Mouse (Mus musculus): ENCODE measurements around the gene Prickle2. TPM values are rescaled to one million over a fixed set of nuclear protein-coding genes. Genes with fewer than 3 reads are reported as not detected.

The Prickle2 gene
- polyA plus RNA-seq, 1 experiment = 0.02 TPM

GRCm38 (mm10) chr6:92526212-92526611 is 179.7 kb downstream of the Prickle2 start:
- TF ChIP-seq CEBPB (IDR thresholded peaks at IDR 0.05; ENCODE audit: insufficient read depth, poor library complexity, severe bottlenecking) = no peak
- no peak for TF ChIP-seq USF1 (IDR thresholded peaks at IDR 0.05; ENCODE audit: low read depth)
- no peak for TF ChIP-seq REST (IDR thresholded peaks at IDR 0.05; ENCODE audit: insufficient read depth, insufficient read length)
- TF ChIP-seq MYOD1 (IDR thresholded peaks at IDR 0.05; ENCODE audit: control insufficient read depth in 1 of 3, insufficient read length in 2 of 3, low read depth in 2 of 3) = no peak
- no peak for TF ChIP-seq POLR2A (IDR thresholded peaks at IDR 0.05; ENCODE audit: insufficient read length, low read depth)
- no peak for TF ChIP-seq SRF (IDR thresholded peaks at IDR 0.05; ENCODE audit: control insufficient read depth, insufficient read length, low read depth)
- TF ChIP-seq MYOG (IDR thresholded peaks at IDR 0.05; ENCODE audit: control insufficient read depth in 1 of 3, insufficient read depth in 1 of 3, insufficient read length in 2 of 3, low read depth in 2 of 3) = no peak
- TF ChIP-seq TCF3 (IDR thresholded peaks at IDR 0.05; ENCODE audit: insufficient read length, low read depth) = no peak
- TF ChIP-seq TCF12 (IDR thresholded peaks at IDR 0.05; ENCODE audit: insufficient read depth, poor library complexity, severe bottlenecking) = no peak
- TF ChIP-seq MAX (IDR thresholded peaks at IDR 0.05; ENCODE audit: low read depth) = no peak
- TF ChIP-seq E2F4 (IDR thresholded peaks at IDR 0.05; ENCODE audit: insufficient read depth) = no peak
- no peak for TF ChIP-seq POLR2AphosphoS2 (IDR thresholded peaks at IDR 0.05; ENCODE audit: insufficient read length, low read depth)
- Histone ChIP-seq H3ac (ENCODE audit: control insufficient read depth, insufficient read length) (no peak overlapping the region), H3K4me3 (no peak overlapping the region), H3K79me2 (ENCODE audit: control insufficient read depth, insufficient read depth) (no peaks in the 10 kb centered on the region), H3K27me3 (ENCODE audit: control insufficient read depth, insufficient read depth, insufficient read length) (no peaks in the 10 kb centered on the region), H3K36me3 (ENCODE audit: control insufficient read depth, insufficient read depth) (no peaks in the 10 kb centered on the region), H3K4me2 (ENCODE audit: low read depth) (no peak overlapping the region)

- H3K4me3 ChIP-seq = no peak overlapping the region
- no peak overlapping the region for H3ac ChIP-seq (ENCODE audit: control insufficient read depth, insufficient read length)
- H3K4me2 ChIP-seq (ENCODE audit: low read depth) = no peak overlapping the region
- TF ChIP-seq CEBPB (IDR thresholded peaks at IDR 0.05; ENCODE audit: insufficient read depth, poor library complexity, severe bottlenecking) (no peak), POLR2AphosphoS2 (IDR thresholded peaks at IDR 0.05; ENCODE audit: insufficient read length, low read depth) (no peak), USF1 (IDR thresholded peaks at IDR 0.05; ENCODE audit: low read depth) (no peak), MYOD1 (IDR thresholded peaks at IDR 0.05; ENCODE audit: control insufficient read depth in 1 of 3, insufficient read length in 2 of 3, low read depth in 2 of 3) (no peak), REST (IDR thresholded peaks at IDR 0.05; ENCODE audit: insufficient read depth, insufficient read length) (no peak), TCF12 (IDR thresholded peaks at IDR 0.05; ENCODE audit: insufficient read depth, poor library complexity, severe bottlenecking) (no peak), TCF3 (IDR thresholded peaks at IDR 0.05; ENCODE audit: insufficient read length, low read depth) (no peak), POLR2A (IDR thresholded peaks at IDR 0.05; ENCODE audit: insufficient read length, low read depth) (no peak), SRF (IDR thresholded peaks at IDR 0.05; ENCODE audit: control insufficient read depth, insufficient read length, low read depth) (no peak), E2F4 (IDR thresholded peaks at IDR 0.05; ENCODE audit: insufficient read depth) (no peak), MAX (IDR thresholded peaks at IDR 0.05; ENCODE audit: low read depth) (no peak), MYOG (IDR thresholded peaks at IDR 0.05; ENCODE audit: control insufficient read depth in 1 of 3, insufficient read depth in 1 of 3, insufficient read length in 2 of 3, low read depth in 2 of 3) (no peak)
- H3K79me2 ChIP-seq (ENCODE audit: control insufficient read depth, insufficient read depth) = no peaks in the 10 kb centered on the region
- H3K36me3 ChIP-seq (ENCODE audit: control insufficient read depth, insufficient read depth) = no peaks in the 10 kb centered on the region
- no peaks in the 10 kb centered on the region for H3K27me3 ChIP-seq (ENCODE audit: control insufficient read depth, insufficient read depth, insufficient read length)
Measured at GRCm38 (mm10) chr6:92525646-92526045, 180.3 kb downstream of the Prickle2 start.

GRCm38 (mm10) chr6:92521526-92522075 is 184.4 kb downstream of the Prickle2 start:
- TF ChIP-seq MYOG (IDR thresholded peaks at IDR 0.05; ENCODE audit: control insufficient read depth in 1 of 3, insufficient read depth in 1 of 3, insufficient read length in 2 of 3, low read depth in 2 of 3) (no peak), POLR2AphosphoS2 (IDR thresholded peaks at IDR 0.05; ENCODE audit: insufficient read length, low read depth) (no peak), USF1 (IDR thresholded peaks at IDR 0.05; ENCODE audit: low read depth) (no peak), POLR2A (IDR thresholded peaks at IDR 0.05; ENCODE audit: insufficient read length, low read depth) (no peak), TCF3 (IDR thresholded peaks at IDR 0.05; ENCODE audit: insufficient read length, low read depth) (no peak), CEBPB (IDR thresholded peaks at IDR 0.05; ENCODE audit: insufficient read depth, poor library complexity, severe bottlenecking) (no peak), SRF (IDR thresholded peaks at IDR 0.05; ENCODE audit: control insufficient read depth, insufficient read length, low read depth) (no peak), TCF12 (IDR thresholded peaks at IDR 0.05; ENCODE audit: insufficient read depth, poor library complexity, severe bottlenecking) (no peak)
- Histone ChIP-seq H3K36me3 (ENCODE audit: control insufficient read depth, insufficient read depth) (no peaks in the 10 kb centered on the region), H3K4me3 (no peak overlapping the region), H3K27me3 (ENCODE audit: control insufficient read depth, insufficient read depth, insufficient read length) (no peaks in the 10 kb centered on the region), H3K79me2 (ENCODE audit: control insufficient read depth, insufficient read depth) (no peaks in the 10 kb centered on the region), H3ac (ENCODE audit: control insufficient read depth, insufficient read length) (no peak overlapping the region), H3K4me2 (ENCODE audit: low read depth) (no peak overlapping the region)

- H3ac ChIP-seq (ENCODE audit: control insufficient read depth, insufficient read length) = no peak overlapping the region
- no peaks in the 10 kb centered on the region for H3K36me3 ChIP-seq (ENCODE audit: control insufficient read depth, insufficient read depth)
- no peaks in the 10 kb centered on the region for H3K27me3 ChIP-seq (ENCODE audit: control insufficient read depth, insufficient read depth, insufficient read length)
- H3K4me3 ChIP-seq = no peak overlapping the region
- H3K79me2 ChIP-seq (ENCODE audit: control insufficient read depth, insufficient read depth) = no peaks in the 10 kb centered on the region
- H3K4me2 ChIP-seq (ENCODE audit: low read depth) = no peak overlapping the region
- no peak for TF ChIP-seq POLR2AphosphoS2 (IDR thresholded peaks at IDR 0.05; ENCODE audit: insufficient read length, low read depth)
- TF ChIP-seq TCF3 (IDR thresholded peaks at IDR 0.05; ENCODE audit: insufficient read length, low read depth) = no peak
- TF ChIP-seq REST (IDR thresholded peaks at IDR 0.05; ENCODE audit: insufficient read depth, insufficient read length) = no peak
- TF ChIP-seq POLR2A (IDR thresholded peaks at IDR 0.05; ENCODE audit: insufficient read length, low read depth) = no peak
- no peak for TF ChIP-seq SRF (IDR thresholded peaks at IDR 0.05; ENCODE audit: control insufficient read depth, insufficient read length, low read depth)
- no peak for TF ChIP-seq TCF12 (IDR thresholded peaks at IDR 0.05; ENCODE audit: insufficient read depth, poor library complexity, severe bottlenecking)
- TF ChIP-seq MYOD1 (IDR thresholded peaks at IDR 0.05; ENCODE audit: control insufficient read depth in 1 of 3, insufficient read length in 2 of 3, low read depth in 2 of 3) = no peak
- no peak for TF ChIP-seq MAX (IDR thresholded peaks at IDR 0.05; ENCODE audit: low read depth)
- no peak for TF ChIP-seq MYOG (IDR thresholded peaks at IDR 0.05; ENCODE audit: control insufficient read depth in 1 of 3, insufficient read depth in 1 of 3, insufficient read length in 2 of 3, low read depth in 2 of 3)
- TF ChIP-seq E2F4 (IDR thresholded peaks at IDR 0.05; ENCODE audit: insufficient read depth) = no peak
- no peak for TF ChIP-seq CEBPB (IDR thresholded peaks at IDR 0.05; ENCODE audit: insufficient read depth, poor library complexity, severe bottlenecking)
- no peak for TF ChIP-seq USF1 (IDR thresholded peaks at IDR 0.05; ENCODE audit: low read depth)
Measured at GRCm38 (mm10) chr6:92520088-92520875, 185.7 kb downstream of the Prickle2 start.
